Mouse (Mus musculus) adipocyte (in vitro differentiated cells): ENCODE measurements at regions not wholly inside any gene's neighbourhood (a gene's known extent, or its start where the extent isn't known, plus 50 kb on each side); places are given as distances from the start of the nearest gene placed in this dataset.
A peak's percentile ranks its signal among the peaks of the same experiment; 100 is the strongest.

Experiments
- DNase-seq: peaks from one replicate; pipeline ENCODE4 v3.0.0-alpha.2; 2016; ENCODE audit warnings: low spot score

DNA sequence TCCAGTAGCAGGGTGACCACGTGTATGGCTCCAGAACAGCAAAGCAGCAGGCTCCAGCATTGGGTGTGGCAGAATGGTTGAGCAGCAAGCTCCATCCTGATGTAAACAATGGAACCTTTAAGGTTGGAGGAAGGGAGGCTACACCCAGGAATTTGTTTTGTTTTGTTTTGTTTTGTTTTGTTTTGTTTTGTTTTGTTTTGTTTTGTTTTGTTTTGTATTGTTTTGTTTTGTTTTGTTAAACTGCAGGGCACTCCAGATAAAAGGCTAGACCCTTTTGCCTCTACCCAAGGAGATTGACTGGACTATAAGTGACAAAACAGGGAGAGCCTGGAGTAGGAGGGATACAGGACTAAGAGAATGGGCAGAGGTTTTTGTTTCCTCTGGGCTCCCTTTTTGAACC, 647.5 kb downstream of the Kcnj3 start:
- DNase-seq: no peak

DNA sequence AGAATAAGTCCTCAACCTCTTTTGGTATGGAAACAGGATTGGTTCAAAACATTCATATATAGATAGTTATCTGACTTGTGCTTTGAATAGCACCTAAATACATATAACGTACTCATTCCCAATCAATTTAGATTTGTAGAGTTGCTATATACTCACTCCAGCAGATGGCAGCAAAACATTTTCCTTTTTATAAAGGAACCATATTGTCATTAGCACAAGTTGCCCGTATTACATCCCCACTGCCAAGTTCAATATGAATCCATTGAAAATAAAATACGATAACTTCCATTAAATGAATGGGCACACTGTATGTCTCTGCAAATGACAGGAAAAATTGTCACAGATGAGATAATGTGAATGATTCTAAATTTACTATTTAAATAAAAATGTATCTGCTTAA, 673.8 kb downstream of the Kcnj3 start:
- DNase-seq: peak; percentile 46

DNA sequence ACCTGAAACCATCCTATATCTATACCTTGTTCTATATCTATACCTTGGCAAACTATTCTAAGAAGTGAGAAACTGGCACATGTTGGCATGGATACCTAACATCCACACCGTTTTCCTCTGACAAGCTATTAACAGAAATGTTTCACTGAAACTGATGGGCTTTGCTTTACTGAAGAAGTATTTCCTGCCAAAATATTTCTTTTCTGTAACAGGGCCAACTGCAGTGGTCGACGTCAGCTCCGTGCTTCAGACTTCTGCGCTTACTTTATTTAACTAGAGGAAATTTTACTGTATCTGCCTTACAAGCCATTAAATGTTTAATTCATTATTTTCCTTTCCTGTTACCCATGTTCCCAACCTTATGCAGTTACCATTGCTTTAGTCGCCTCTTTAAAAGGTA, 674.2 kb downstream of the Kcnj3 start:
- no peak for DNase-seq

DNA sequence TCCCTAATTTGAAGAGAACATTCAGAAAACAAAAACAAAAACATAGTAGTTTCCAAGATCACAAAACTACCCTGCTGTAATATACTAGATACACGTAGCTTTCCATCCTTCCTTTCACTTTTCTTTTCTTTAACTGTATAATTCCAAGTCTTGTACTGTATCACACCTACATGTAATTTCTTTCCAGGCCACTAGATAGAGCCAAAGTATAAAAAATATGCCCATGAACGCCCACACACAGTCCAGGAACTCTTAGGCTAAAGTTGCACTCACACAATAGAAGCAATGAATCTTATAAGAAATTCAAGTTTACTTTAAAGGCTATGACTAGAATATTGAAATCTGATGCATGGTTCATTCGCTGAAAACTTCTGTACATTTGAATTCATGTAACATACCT, 678.7 kb downstream of the Kcnj3 start:
- DNase-seq: peak; percentile 76

DNA sequence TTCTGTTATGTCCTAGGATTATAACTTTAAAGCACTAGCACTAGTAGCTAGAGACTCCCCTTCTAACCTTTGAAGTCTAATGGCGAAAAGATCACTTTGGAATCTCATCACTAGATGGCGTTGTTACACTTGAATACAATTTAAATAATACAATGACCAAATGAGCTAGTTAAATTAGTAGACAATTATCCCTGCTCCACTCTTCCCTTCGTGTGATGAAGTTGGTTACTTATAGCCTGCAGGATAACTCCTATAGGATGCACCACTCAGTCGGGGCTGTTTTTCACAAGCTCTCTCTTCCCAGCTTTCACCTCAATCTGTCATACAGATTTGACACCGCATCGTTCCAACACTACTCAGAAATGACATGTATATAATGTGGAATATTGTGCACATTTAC, 683.6 kb downstream of the Kcnj3 start:
- peak; percentile 37 for DNase-seq

DNA sequence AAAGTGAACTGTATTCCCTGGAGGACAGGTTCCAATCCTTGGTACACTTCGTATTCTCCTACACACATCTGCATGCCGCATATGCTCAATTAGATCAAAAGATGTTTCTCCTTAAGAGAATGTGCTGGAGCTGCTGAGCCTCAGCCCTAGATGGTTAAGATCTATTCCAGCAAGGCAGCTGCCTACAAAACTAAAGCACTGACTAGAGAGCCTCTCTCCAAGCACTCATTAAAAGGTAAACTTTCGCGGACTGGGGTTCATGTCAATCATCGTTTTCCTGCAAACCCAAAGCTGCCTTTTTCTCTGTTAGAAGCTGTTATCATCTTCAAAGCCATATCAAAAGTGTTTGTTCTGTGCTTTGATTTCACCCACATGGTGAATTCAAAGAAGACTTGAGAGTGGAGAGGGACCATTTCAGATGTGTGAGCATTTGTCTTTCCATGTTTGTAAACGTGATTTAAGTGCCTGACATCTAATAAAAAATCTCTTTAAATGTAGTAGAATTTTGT, 711.4 kb downstream of the Kcnj3 start:
- no peak for DNase-seq

DNA sequence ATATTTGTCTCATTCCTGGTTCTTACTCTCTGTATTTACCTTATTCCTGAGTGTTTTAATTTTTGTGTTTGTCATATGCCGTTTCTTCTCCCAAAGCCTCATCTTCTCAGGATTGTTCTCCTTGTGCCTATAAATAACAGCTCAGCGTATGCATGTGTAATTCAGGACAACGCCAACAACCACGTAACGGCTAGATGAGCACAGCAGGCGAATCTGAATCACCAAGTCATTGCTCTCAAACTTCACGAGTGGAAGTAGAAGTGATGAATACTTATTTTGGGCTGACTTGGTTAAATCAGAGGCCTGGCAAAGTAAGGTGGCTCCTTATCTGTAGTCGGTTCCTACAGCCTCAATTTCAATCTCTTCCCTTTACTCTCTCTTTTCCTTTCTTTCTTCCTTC, 760.7 kb downstream of the Kcnj3 start:
- DNase-seq: no peak

DNA sequence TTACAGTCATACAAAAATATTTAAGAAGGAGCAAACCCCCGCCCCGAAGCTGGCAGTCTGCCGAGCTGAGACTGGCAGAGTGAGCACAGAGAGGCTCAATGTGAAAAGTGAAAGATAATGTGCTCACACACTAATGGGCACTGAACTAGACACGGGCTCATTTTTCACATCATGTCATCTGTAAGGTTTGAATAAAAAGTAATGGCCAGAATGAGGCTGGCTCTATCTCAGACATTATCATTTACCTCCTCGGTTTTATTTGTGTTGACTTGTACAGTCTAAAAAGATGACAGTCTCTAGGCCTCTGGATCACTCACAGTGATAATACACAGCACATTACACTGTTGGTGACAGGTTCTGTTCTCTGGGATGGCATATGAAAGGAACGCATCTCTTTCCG, 791.7 kb downstream of the Kcnj3 start:
- no peak for DNase-seq

DNA sequence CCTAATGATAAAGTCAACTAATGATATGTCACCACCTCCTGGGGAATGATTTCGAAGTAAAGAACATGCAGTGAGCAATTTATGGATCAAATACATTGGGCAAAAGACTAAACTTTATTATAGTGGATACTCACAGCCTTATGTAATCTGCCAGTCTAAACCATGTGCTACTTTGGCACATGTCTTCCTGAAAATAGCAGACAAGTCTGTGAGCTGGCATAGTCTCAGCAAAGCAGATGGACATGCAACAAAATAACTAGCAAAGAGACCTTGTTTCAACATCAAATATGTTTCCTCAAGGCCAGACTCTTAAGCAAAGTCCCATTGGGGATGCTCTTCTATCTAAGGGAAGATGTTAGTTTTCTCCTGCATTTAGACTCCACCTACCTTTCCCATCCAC, 797.3 kb downstream of the Kcnj3 start:
- no peak for DNase-seq

DNA sequence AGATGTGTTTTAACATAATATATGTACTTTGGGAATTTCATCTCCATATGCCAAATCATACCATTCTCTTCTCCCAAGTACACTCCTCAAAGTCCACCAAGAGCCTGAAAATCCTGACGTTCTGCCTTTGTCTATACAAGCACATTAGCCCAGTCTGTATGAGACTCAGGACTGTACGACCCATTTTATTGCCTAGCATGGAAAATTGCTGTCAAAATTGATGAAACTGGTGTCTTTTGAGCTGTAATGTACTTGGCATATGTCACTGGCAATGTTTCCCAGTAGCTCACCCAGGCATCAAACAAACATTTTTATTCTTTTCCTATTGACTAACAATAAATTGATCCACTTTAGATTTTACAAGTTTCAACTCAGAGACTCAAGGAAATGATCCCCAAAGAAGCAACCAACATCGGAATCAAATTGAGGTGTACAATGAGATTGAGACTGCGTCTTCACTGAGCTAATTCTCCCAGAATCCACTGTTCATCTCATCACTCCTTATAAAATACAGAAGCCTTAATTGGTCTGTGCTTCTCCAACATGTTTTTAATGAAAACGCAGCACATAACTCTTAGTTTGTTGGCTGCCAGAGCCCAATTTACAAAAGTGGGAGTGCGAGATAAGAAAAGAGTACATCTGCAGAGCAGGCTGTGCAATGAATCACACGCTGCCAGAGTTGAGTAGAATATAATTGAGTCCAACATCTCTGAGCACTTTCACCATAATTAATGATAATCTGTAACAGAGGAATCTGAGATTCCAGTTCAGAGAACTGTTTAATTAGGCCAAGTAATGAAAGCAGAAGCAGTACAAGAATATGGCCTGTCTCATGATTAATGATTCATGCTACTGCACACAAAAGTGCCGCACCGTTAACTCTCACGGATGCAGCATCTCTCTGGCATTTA, 821.5 kb downstream of the Kcnj3 start:
- no peak for DNase-seq

DNA sequence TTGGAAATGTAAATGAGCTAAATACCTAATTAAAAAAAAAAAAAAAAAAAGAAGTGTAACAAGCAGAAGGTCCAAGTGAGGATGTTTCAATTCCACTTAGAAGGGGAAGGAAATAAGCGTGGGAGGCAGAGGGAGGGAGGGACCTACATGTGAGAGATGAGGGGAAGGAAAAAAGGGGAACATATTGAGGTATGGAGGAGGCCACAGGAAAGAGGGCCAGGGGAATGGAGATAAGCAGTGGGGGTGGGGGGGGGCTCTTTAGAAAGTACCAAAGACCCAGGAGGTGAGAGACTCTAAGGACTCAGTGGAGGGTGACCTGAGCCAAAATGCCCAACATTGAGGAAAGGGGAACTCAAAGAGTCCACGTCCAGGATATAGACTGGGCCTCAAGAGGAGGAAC, 818.9 kb downstream of the Nr4a2 start:
- no peak for DNase-seq

DNA sequence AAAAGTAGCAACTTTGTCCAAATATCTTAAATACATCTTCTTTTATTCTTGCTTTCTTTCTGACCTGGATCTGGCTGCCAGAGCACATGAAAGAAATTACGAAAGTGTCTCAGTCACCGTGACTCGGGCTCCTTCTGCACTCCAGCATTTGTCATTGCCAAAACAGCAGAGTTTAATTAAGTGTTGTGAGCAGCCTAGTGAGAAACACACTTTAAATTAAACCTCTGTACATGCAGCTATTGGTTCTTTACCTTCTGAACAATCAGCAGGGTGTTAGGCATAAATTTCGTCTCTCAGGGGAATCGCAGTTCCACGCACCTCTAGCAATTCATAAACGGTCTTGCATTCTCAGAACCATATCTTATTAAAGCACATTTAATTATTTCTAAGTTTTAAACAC, 802.1 kb downstream of the Nr4a2 start:
- no peak for DNase-seq

DNA sequence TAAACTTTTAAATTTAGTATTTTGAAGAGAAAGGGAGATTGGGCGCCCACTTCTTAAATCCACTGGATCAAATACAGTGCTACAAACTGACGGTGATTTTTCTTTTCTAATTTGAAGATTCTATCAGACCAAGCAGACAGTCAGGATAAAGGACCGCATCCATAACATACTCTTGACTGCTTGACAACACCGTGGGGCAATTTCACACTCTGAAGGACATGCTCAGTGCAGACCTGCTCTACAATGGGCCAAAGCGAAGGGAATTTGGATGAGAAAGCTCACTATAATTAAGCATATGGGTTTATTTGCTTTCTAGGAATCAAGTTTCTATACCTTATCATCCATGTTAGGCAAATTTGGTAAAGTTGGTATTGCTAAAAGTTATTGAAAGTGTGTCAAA, 801.3 kb downstream of the Nr4a2 start:
- no peak for DNase-seq

DNA sequence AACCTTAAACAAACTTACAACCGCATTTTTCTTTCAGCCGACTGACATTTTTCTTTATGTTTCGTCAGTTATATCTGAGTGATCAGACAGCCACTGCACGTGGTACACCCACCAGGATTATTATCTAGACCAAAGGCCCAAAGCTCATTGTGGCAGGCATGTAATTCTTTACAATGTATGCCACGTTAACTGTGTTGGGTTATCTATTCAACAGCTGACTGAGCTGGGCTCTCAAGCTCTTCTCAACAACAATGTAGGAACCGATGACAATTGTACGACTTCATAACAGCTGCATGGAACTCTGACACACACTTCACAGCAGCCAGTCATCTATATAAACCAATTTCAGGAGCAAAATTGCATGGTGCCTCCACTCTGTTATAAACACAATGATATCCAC, 787.8 kb downstream of the Nr4a2 start:
- DNase-seq: no peak

DNA sequence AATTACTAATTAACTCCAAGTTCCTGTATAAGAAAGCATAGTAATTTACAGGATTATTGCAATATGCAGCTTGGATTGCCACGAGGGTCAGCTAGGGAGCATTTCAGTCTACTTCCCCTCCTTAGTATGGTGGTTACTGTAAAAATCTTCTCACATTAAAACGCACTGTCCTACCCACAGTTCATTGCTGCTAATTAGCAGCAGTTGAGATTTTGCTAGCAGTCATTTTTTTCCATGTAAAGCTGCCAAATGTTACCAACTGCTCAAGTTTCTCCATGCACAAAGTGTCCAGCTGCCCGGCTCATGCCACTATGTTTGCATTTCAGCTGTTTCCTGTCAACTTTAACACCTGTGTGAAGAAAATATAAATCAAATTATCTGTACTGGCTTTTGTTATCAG, 759.7 kb downstream of the Nr4a2 start:
- no peak for DNase-seq
